Comparison of ENCODE assay signal across 20 mouse cellular contexts in genomic region chr19:31910423-31910822, GRCm38 (mm10). TPM values are rescaled to one million over a fixed set of nuclear protein-coding genes. Genes with fewer than 3 reads are reported as not detected.
A peak's percentile ranks its signal among the peaks of the same experiment; 100 is the strongest.
DNase-seq lines count a peak whose midpoint lies in the region; ATAC-seq lines count a peak whose summit lies in the region.
"Had no signal": no experiment of that assay in that cellular context is flagged by ENCODE, and none has a peak within 500 bp of the region (broad histone marks: within the 10 kb centered on the region; RNA-seq: fewer than 3 reads in every experiment).

No protein-coding gene starts in this region.

- intact Hi-C loops in left cerebral cortex, postnatal 4 days (cut with DNase I), result no loop called here

- peak; percentile 74 for DNase-seq in 416B (ENCODE audit: low read depth)
- DNase-seq in CD4-positive, CD25-positive, alpha-beta regulatory T cell, adult 2 months (ENCODE audit: low read depth, low spot score), result peak; percentile 82
- peak; percentile 54 for DNase-seq in naive thymus-derived CD4-positive, alpha-beta T cell, adult 2 months (ENCODE audit: low read depth)
- DNase-seq in ovary, postnatal 14 days (ENCODE audit: low spot score), result no peak
- DNase-seq in ovary, postnatal 36 days (ENCODE audit: low spot score), result no peak
- no peak for DNase-seq in urinary bladder, adult 2 months (ENCODE audit: low spot score)
- no peak for DNase-seq in left cerebral cortex, postnatal 4 days
- DNase-seq: adrenal gland, adult 2 months; cerebellum, adult 8-10 months; embryo, embryonic 11 days; heart, adult 18-20 months; kidney, adult 2 months; layer of hippocampus, postnatal 36 days had no signal

- ATAC-seq in hematopoietic stem cell, adult 5-6 weeks (replicated peaks in 1 of 2; ENCODE audit: insufficient read depth in 1 of 2, low FRiP score in 2 of 2, low TSS enrichment in 1 of 2, low read depth in 1 of 2, poor library complexity in 2 of 2, severe bottlenecking in 2 of 2), result peak; percentile 76 to 91
- ATAC-seq: forebrain, embryonic 16.5 days; liver, embryonic 12.5 days; Patski had no signal

RNA-seq across cellular contexts. Expression of gene A1cf, which starts 41.9 kb away (rescaled TPM):
- 2.3 and 4.1 TPM in 2 replicates for total RNA-seq in hematopoietic stem cell, adult 5-6 weeks (2017)
- polyA plus RNA-seq in urinary bladder, adult 2 months (2012; rRNA removed), result not detected in 2 replicates
- not detected for total RNA-seq in left cerebral cortex, postnatal 4 days (2021)
- total RNA-seq: heart, adult 18-20 months; layer of hippocampus, postnatal 36 days; left cerebral cortex, postnatal 36 days had no signal
- polyA plus RNA-seq: forebrain, embryonic 16.5 days; heart, postnatal 0 days; hindbrain, embryonic 14.5 days; Patski had no signal

Comparison
In these comparisons a context has a peak if more than half of its experiments do, and no peak if none do; other contexts are left out.
1. DNase-seq: peak in 416B (single experiment), CD4-positive, CD25-positive, alpha-beta regulatory T cell, adult 2 months (single experiment) and naive thymus-derived CD4-positive, alpha-beta T cell, adult 2 months (single experiment); none in ovary, postnatal 14 days (single experiment), ovary, postnatal 36 days (single experiment), urinary bladder, adult 2 months (single experiment) and left cerebral cortex, postnatal 4 days (single experiment).